Mouse (Mus musculus): Measurements from ENCODE around the gene Aox4.

- no peak for TF ChIP-seq CTCF (IDR thresholded peaks at IDR 0.05; ENCODE audit: control insufficient read depth, insufficient read depth, low read length)
- no peak for TF ChIP-seq POLR2A (IDR thresholded peaks at IDR 0.05; ENCODE audit: borderline replicate concordance, control insufficient read depth, low read depth, low read length)
Measured at GRCm38 (mm10) chr1:58289863-58290469, 79.8 kb downstream of the Aox4 start.
